Mouse (Mus musculus) induced T-regulatory cell, adult 2 months (primary cell): ENCODE measurements around the gene Sdk2.

Experiments used
- DNase-seq: peaks from one replicate; pipeline ENCODE4 v3.0.0-alpha.2; 2012; ENCODE audit warnings: low read depth

Gene Sdk2

GRCm38 (mm10) chr11:113742998-113743397 lies 323.8 kb downstream of the Sdk2 start:
- DNase-seq: peak; percentile 34

GRCm38 (mm10) chr11:113740100-113740499 lies 326.7 kb downstream of the Sdk2 start:
- DNase-seq: no peak

DNA sequence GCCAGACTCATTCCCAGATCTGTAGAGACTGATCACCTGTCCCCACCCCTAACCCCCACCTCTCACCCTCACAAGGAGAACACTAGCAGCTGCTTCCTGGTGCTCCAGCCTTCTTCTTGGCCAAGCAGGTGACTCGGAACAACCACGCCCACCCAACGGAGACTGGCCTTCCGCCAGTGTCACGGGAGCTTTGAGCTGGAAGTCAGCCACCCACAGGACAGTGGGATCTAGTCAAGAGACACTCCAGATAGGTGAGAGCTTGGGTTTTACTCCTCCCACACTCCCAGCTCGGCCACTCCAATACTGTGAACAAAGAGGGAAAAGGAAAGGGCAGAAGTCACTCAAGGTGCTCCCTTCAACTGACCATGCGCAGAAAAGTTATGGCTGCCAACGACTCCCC lies 327.6 kb downstream of the Sdk2 start:
- no peak for DNase-seq

- no peak for DNase-seq
Measured at GRCm38 (mm10) chr11:113737912-113738311, 328.9 kb downstream of the Sdk2 start.

DNA sequence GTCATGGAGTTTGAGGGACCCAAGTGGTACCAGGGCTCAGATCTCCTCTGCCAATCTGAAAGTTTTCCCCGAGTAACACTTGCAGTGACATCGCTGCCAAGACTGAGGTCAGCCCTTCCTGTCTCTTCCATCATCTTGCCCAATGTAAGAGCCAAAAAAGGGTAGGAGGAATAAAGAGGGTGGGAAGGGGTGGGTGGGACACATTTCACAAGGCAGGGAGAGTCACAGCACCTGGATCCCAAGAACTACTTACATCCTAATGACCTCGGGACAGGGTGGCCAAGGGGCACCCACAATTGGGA lies 329.3 kb downstream of the Sdk2 start:
- no peak for DNase-seq

- DNase-seq: no peak
Measured at GRCm38 (mm10) chr11:113736848-113737552, 329.8 kb downstream of the Sdk2 start.

- no peak for DNase-seq
Measured at GRCm38 (mm10) chr11:113735151-113735550, 331.7 kb downstream of the Sdk2 start.

DNA sequence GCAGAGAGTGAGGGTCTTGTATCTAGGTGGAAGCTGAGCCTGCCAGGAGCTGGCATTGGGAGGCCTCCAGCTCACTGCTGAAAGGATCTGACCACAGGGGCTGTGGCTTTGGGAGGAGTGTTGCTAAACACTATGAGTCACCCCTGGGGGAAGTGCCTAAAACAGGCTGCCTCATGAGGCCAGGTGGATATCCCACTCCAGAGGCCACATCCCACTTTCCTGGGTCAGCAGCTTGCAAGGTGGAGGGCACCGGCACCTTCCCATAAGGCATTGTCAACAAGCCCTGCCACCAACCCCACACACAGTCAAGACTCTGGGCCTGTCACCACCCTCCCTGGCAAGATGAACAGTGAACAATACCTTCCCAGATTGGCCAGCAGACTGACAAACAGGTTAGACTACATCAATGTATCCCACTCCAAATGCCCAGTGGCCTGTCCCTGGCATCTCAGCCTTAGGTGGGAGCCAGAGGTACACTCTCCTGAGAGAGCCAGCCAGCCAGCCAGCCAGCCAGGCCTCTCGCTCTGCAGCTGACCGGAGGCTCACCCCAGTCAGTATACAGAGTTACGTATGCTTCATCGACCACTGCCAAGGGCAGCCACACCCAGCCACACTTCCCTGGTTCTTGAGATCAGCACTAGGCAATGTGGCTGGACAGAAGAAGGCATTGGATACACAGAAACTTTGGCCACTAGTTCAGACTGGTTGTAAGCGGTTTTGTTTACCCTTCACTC lies 333.0 kb downstream of the Sdk2 start:
- no peak for DNase-seq

DNA sequence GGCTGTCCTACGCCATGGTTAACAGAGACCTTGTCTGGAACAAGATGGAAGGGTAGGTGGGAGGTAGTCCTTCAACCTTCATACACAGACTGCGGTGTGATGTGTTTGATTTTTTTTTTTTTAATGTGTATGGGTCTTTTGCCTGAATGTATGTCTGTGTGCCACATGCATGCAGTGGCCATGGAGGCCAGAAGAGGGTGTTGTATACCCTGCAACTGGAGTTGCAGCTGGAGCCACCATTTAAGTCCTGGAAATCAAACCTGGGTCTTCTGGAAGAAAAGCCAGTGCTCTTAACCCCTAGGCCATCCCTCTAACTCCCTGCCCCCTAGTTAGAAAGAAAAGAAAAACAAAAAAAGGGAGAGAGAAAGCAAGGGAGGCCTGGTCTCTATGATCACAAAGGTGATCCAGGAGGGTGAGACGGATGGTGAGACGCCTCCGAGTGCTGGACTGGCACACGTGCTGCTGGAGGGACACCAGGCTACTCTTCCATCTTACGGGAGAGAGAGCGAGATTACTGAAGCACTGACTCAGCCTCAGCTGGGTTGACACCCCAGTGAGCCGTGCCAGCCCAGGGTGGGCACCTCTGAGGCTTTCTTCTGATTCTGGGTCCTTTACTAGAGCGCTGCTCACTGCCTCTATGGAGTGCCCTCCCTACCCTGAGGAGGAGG lies 334.8 kb downstream of the Sdk2 start:
- DNase-seq: no peak

DNA sequence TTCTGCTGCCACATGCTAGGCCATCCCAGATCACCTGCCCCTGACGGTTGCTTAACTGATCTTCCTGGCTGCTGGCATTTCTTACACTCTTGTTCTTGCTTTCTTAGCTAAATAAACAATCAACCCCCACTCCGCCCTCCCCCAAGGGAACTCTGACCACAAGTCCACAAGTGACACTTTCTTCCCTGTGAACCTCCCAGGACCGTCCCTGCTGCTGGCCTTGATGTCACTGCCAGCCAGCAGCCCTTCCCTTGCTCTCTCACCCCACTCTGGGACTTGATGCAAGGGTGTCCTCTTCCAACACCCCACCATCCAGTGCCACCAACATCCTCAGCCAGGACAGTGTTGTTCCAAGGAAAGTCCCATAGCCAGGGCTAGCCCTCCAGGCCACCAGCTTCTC lies 336.0 kb downstream of the Sdk2 start:
- no peak for DNase-seq

DNA sequence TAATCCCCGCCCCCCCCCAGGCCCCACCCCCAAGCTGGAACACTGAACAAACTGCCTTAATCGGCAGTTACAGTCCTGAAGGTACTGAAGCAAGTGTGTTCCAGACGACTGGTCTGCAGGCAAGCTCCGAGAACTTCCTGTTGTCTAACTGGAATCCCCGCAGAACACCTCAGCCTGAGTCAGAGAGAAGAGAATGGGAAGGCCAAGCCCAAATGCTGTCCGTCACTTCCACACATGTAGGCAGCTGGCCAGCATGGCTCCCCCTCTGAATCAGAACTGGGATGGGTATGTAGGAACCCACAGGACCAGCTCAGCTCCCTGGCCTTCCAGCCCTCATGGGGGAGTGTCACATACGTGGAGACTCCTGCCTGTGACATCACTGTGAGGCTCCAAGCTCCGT lies 336.9 kb downstream of the Sdk2 start:
- DNase-seq: no peak

- no peak for DNase-seq
Measured at GRCm38 (mm10) chr11:113729239-113729638, 337.6 kb downstream of the Sdk2 start.

- no peak for DNase-seq
Measured at GRCm38 (mm10) chr11:113727992-113728391, 338.9 kb downstream of the Sdk2 start.

DNA sequence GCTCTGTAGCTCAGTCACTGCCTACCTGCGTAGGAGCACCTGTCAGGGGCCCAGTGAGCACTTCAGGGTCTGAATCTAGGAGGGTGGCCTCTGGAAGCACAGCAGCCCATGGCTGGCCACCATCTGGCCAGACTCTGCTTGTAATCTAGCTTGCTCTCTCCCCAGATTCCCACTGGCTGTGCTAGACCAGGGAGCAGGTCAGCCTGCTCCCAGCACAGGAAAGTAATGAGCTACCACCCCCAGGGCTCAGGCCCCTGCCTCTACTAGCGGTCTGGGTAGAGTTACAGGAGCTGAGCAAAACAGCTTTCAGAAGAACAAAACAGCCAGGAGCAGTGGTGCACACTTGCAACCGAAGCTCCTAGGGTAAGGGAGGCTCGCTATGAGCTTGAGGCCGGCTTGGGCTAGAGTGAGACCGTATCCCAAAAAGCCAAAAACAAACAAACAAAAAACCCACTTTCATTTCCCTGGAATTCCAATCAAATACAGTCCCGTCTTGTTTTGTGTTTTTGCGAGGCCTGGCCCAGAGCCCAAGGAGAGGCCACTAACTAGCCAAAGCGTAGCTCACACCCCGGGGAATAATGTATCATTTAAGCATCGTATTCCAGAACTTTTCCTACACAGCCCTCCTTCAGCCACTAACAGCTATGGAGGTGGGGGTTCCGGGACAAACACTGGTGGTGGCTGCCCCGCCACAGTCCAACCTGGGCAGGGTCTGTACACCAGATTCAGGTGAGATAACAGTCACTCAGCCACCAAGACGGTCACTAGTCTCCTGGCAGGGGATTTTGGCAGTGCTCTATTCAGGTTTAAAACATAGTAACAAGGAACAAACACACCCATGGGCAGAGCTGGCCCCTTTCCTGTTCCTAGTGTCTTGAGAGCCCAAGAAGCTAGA lies 339.6 kb downstream of the Sdk2 start:
- no peak for DNase-seq
